Mouse (Mus musculus): ENCODE measurements around the gene Bnip2. TPM values are rescaled to one million over a fixed set of nuclear protein-coding genes. Genes with fewer than 3 reads are reported as not detected.

Bnip2 gene
- polyA plus RNA-seq, 2 experiments: 23.8 to 46.6 TPM

DNA sequence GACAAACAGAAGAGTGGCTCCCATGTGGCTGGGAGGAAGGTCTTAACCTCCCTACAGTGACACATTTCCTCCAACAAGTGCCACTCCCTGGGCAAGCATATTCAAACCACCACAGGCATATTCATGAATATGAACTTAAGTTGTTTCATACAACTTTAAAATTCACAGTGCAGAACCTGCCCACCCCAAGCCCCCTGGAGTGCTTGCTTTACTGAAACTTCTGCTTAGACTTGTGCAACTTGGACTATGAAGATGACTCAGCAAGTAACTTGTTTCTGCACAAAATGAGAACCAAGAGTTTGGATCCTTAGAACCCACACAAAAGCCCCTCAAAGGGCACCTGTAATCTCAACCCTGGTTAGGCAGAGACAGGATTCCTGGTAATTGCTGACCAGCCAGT, 35.4 kb downstream of the Bnip2 start:
- Histone ChIP-seq H3K9ac (replicated peaks) (no peak overlapping the region), H3K9me3 (ENCODE audit: control insufficient read depth, low read length) (no peaks in the 10 kb centered on the region), H3K4me1 (replicated peaks; ENCODE audit: control insufficient read depth in 2 of 2, insufficient read depth in 2 of 2, low read length in 1 of 2) (peaks cover 4 to 18% of the 10 kb centered on the region in 2 experiments; a peak in 3 of 4 replicates), H3K27me3 (ENCODE audit: control insufficient read depth, insufficient read depth, low read length) (no peaks in the 10 kb centered on the region), H3K4me2 (ENCODE audit: low read depth) (no peak overlapping the region), H3K27ac (no peak overlapping the region), H3K4me3 (ENCODE audit: insufficient read depth in 1 of 2, low read depth in 2 of 2, low read length in 2 of 2) (no peak overlapping the region), H3K36me3 (replicated peaks; ENCODE audit: control insufficient read depth, insufficient read depth, low read depth) (peaks cover 22% of the 10 kb centered on the region)
- no peak for TF ChIP-seq CTCF (IDR thresholded peaks at IDR 0.05; ENCODE audit: low read depth)
- no peak for TF ChIP-seq EP300 (IDR thresholded peaks at IDR 0.05; ENCODE audit: low read depth)
- ATAC-seq (ENCODE audit: insufficient read depth) (no peak), DNase-seq (ENCODE audit: low read depth in 3 of 3, low spot score in 3 of 3) (no peak)

DNA sequence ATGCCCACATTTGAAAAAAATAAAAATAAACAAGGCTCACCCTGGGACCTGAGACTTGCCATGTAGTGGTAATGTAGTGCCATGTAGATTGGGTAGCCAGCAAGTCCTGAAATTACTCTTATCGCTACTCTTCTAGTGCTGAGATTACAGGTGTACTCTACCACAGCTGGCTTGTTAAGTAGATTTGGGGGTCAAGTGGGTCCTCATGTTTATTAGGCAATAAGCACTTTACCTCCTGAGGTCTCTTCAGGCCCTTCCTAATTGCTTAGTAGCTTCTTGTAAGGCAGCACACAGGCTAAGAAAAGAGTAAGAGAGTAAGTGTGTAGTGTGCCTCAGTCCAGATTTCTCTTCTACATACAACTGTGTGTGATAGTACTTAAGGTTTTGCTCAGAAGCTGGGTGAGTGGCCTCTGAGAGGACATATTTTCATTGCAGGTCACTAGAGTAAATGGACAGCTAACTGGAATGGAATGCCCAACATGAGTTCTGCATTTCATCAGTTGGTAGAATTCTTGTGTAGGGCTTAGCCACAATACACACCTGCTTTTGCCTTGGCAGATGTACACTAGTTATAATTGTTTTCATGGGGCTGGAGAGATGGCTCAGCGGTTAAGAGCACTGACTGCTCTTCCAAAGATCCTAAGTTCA, 36.2 kb downstream of the Bnip2 start:
- Histone ChIP-seq H3K9me3 (ENCODE audit: control insufficient read depth, low read length) (no peaks in the 10 kb centered on the region), H3K4me3 (ENCODE audit: insufficient read depth in 1 of 2, low read depth in 2 of 2, low read length in 2 of 2) (no peak overlapping the region), H3K4me2 (ENCODE audit: low read depth) (no peak overlapping the region), H3K27ac (no peak overlapping the region), H3K36me3 (replicated peaks; ENCODE audit: control insufficient read depth, insufficient read depth, low read depth) (peaks cover 17% of the 10 kb centered on the region), H3K27me3 (ENCODE audit: control insufficient read depth, insufficient read depth, low read length) (no peaks in the 10 kb centered on the region), H3K9ac (replicated peaks) (no peak overlapping the region), H3K4me1 (replicated peaks; ENCODE audit: control insufficient read depth in 2 of 2, insufficient read depth in 2 of 2, low read length in 1 of 2) (peaks cover 4 to 18% of the 10 kb centered on the region in 2 experiments; a peak in 3 of 4 replicates)
- WGBS (ENCODE audit: insufficient replicate concordance): 70% methylated on average over 2 of the region's 2 CpGs
- ATAC-seq (ENCODE audit: insufficient read depth): no peak
- TF ChIP-seq CTCF (IDR thresholded peaks at IDR 0.05; ENCODE audit: low read depth): no peak
- no peak for TF ChIP-seq EP300 (IDR thresholded peaks at IDR 0.05; ENCODE audit: low read depth)
- no peak for DNase-seq (ENCODE audit: low read depth in 3 of 3, low spot score in 3 of 3)

DNA sequence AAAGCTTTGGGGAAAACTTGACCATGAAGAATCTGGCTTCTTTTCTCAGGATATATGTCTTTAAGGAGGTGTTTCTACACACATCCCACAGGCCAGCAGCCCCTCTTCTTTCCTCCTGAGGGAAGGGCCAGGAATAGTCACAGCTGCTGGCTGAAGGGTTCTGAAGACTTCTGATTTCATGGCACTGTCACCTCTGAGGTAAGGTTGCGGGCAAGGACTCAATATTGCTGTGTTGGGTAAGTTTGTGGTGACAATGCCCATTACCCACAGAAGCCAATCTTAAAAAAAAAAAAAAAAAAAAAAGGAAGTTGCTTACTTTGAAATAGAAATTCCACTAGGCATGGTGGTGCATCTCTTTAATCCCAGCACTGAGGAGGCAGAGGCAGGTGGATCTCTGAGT, 42.9 kb downstream of the Bnip2 start:
- Histone ChIP-seq H3K4me3 (ENCODE audit: insufficient read depth in 1 of 2, low read depth in 2 of 2, low read length in 2 of 2) (no peak overlapping the region), H3K36me3 (replicated peaks; ENCODE audit: control insufficient read depth, insufficient read depth, low read depth) (no peaks in the 10 kb centered on the region), H3K4me1 (replicated peaks; ENCODE audit: control insufficient read depth in 2 of 2, insufficient read depth in 2 of 2, low read length in 1 of 2) (0 out of 4 replicates have a peak, but pooled peaks cover 0 to 4% of the 10 kb centered on the region in 2 experiments), H3K27me3 (ENCODE audit: control insufficient read depth, insufficient read depth, low read length) (no peaks in the 10 kb centered on the region), H3K9ac (replicated peaks) (no peak overlapping the region), H3K27ac (no peak overlapping the region), H3K9me3 (ENCODE audit: control insufficient read depth, low read length) (no peaks in the 10 kb centered on the region), H3K4me2 (ENCODE audit: low read depth) (no peak overlapping the region)
- 30% methylated on average over 1 of the region's 1 CpGs for WGBS (ENCODE audit: insufficient replicate concordance)
- DNase-seq (ENCODE audit: low read depth in 3 of 3, low spot score in 3 of 3): no peak
- ATAC-seq (ENCODE audit: insufficient read depth): no peak
- TF ChIP-seq EP300 (IDR thresholded peaks at IDR 0.05; ENCODE audit: low read depth) (no peak), CTCF (IDR thresholded peaks at IDR 0.05; ENCODE audit: low read depth) (no peak)

DNA sequence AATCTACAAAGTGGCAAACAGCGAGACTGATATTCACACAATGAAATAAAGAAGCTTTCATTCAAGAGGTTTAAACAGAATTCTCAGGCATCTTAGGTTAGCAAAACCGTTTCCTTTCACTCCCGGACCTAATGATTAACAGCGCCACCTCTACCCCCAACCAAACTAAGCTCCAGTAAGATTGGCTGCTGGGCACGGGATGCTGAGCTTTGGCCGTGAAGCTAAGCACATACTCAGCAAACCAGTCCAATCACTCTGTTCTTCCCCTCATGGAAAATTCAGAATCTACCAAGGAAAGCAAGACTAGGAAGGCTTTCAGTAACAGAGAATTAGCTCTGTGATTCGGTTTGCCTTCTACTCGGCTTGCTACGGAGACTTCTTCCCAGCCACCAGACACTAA, 43.8 kb downstream of the Bnip2 start:
- Histone ChIP-seq H3K27me3 (ENCODE audit: control insufficient read depth, insufficient read depth, low read length) (no peaks in the 10 kb centered on the region), H3K9me3 (ENCODE audit: control insufficient read depth, low read length) (no peaks in the 10 kb centered on the region), H3K4me2 (ENCODE audit: low read depth) (no peak overlapping the region), H3K4me1 (replicated peaks; ENCODE audit: control insufficient read depth in 2 of 2, insufficient read depth in 2 of 2, low read length in 1 of 2) (0 out of 4 replicates have a peak, but pooled peaks cover 0 to 4% of the 10 kb centered on the region in 2 experiments), H3K36me3 (replicated peaks; ENCODE audit: control insufficient read depth, insufficient read depth, low read depth) (no peaks in the 10 kb centered on the region), H3K4me3 (ENCODE audit: insufficient read depth in 1 of 2, low read depth in 2 of 2, low read length in 2 of 2) (no peak overlapping the region), H3K9ac (replicated peaks) (no peak overlapping the region), H3K27ac (no peak overlapping the region)
- TF ChIP-seq CTCF (IDR thresholded peaks at IDR 0.05; ENCODE audit: low read depth) (no peak), EP300 (IDR thresholded peaks at IDR 0.05; ENCODE audit: low read depth) (no peak)
- no peak for DNase-seq (ENCODE audit: low read depth in 3 of 3, low spot score in 3 of 3)
- no peak for ATAC-seq (ENCODE audit: insufficient read depth)
- 60% methylated on average over 9 of the region's 9 CpGs for WGBS (ENCODE audit: insufficient replicate concordance)

DNA sequence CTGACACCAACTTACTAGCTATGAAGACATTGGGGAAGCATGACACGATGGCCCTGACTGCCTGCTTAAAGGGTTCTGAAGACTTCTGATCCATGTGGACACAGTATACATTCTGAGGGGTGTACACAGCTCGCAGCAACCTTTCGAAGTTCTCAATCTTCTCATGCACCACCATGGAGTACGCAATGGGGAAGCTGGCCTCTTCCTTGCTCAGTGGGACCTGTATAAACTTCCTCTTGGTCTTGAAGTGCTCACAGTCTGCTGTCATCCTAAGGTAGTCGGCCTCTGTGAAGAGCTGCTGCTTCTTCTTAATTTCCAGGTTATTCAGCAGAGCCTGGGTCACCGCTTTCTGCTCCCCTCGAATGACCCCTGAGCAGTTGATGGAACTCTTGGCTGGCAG, 45.4 kb downstream of the Bnip2 start:
- WGBS (ENCODE audit: insufficient replicate concordance): 55% methylated on average over 7 of the region's 7 CpGs
- H3K4me2 ChIP-seq (ENCODE audit: low read depth): no peak overlapping the region

More for the DNA sequence above, 45.4 kb downstream of the Bnip2 start:
- TF ChIP-seq CTCF (IDR thresholded peaks at IDR 0.05; ENCODE audit: low read depth): no peak
- no peak for TF ChIP-seq EP300 (IDR thresholded peaks at IDR 0.05; ENCODE audit: low read depth)
- H3K27me3 ChIP-seq (ENCODE audit: control insufficient read depth, insufficient read depth, low read length): no peaks in the 10 kb centered on the region
- no peak overlapping the region for H3K4me3 ChIP-seq (ENCODE audit: insufficient read depth in 1 of 2, low read depth in 2 of 2, low read length in 2 of 2)
- H3K36me3 ChIP-seq (replicated peaks; ENCODE audit: control insufficient read depth, insufficient read depth, low read depth): no peaks in the 10 kb centered on the region
- 0 out of 4 replicates have a peak, but pooled peaks cover 0 to 4% of the 10 kb centered on the region in 2 experiments for H3K4me1 ChIP-seq (replicated peaks; ENCODE audit: control insufficient read depth in 2 of 2, insufficient read depth in 2 of 2, low read length in 1 of 2)
- no peaks in the 10 kb centered on the region; the same call in 1 of the 2 replicates for H3K9me3 ChIP-seq (ENCODE audit: control insufficient read depth, low read length)
- H3K9ac ChIP-seq (replicated peaks): no peak overlapping the region
- ATAC-seq (ENCODE audit: insufficient read depth): no peak
- H3K27ac ChIP-seq: no peak overlapping the region
- DNase-seq (ENCODE audit: low read depth in 3 of 3, low spot score in 3 of 3): no peak
